Mouse (Mus musculus): Measurements from ENCODE around the gene Dstyk.

Dstyk gene

GRCm38 (mm10) chr1:132512106-132512505 lies 94.8 kb downstream of the Dstyk start:
- no peak for DNase-seq (ENCODE audit: inconsistent ontology term)

GRCm38 (mm10) chr1:132515339-132515738 lies 98.0 kb downstream of the Dstyk start:
- DNase-seq (ENCODE audit: inconsistent ontology term), result no peak

Measured in Muller cell, postnatal 12 days (primary cell).